Mouse (Mus musculus) kidney, adult 2 months (tissue): ENCODE measurements around the gene Elk3. TPM values are rescaled to one million over a fixed set of nuclear protein-coding genes. Genes with fewer than 3 reads are reported as not detected.

Source experiments
- DNase-seq: peaks from one replicate; pipeline ENCODE4 v3.0.0; 2021
- H3K27ac ChIP-seq: fragments of 200-500 bp; 2 replicates; pipeline ENCODE4 v1.5.1; 2012; ENCODE audit warnings: low read depth, low read length, control low read depth, inconsistent platforms; ENCODE audit not compliant: insufficient read depth
- H3K27me3 ChIP-seq: fragments of 200-500 bp; replicated peaks from 2 replicates; pipeline ENCODE4 v1.6.1; 2012; ENCODE audit warnings: mild to moderate bottlenecking, moderate library complexity, low read length, inconsistent platforms; ENCODE audit not compliant: control insufficient read depth, insufficient read depth
- H3K36me3 ChIP-seq: fragments of 200-500 bp; 2 replicates; pipeline ENCODE4 v1.6.1; 2012; ENCODE audit warnings: mild to moderate bottlenecking, moderate library complexity, low read length, inconsistent platforms; ENCODE audit not compliant: control insufficient read depth, insufficient read depth
- H3K4me1 ChIP-seq: fragments of 200-500 bp; 2 replicates; pipeline ENCODE4 v1.6.1; 2011; ENCODE audit warnings: low read length; ENCODE audit not compliant: control insufficient read depth, insufficient read depth
- H3K4me3 ChIP-seq: fragments of 200-500 bp; 2 replicates; pipeline ENCODE4 v1.5.1; 2011; ENCODE audit warnings: mild to moderate bottlenecking, low read depth, low read length, control low read depth; ENCODE audit not compliant: insufficient read depth
- CTCF ChIP-seq: fragments of 200-500 bp; conservative IDR thresholded peaks from 2 replicates; pipeline ENCODE4 v1.5.1; 2011; ENCODE audit warnings: low read depth, mild to moderate bottlenecking, control low read depth, low read length, moderate library complexity, mixed read lengths; ENCODE audit not compliant: insufficient read depth, insufficient read length
- POLR2A ChIP-seq: fragments of 200-500 bp; IDR thresholded peaks from one replicate; pipeline ENCODE4 v1.6.1; 2011; ENCODE audit warnings: low read depth, low read length, control low read depth
- WGBS: fragments of 180-500 bp; shearing (Covaris S2); methylation state at CpG from one replicate; pipeline ENCODE4 v1.1.7; 2018; 5-methylcytosine and 5-hydroxymethylcytosine counted together
- polyA plus RNA-seq: library from polyadenylated mRNA; depleted of rRNA; stranded (reverse); fragments of >200 nt; gene quantifications from 2 replicates; pipeline ENCODE4 v1.2.3, GENCODE M21; 2012

The Elk3 gene
- polyA plus RNA-seq, 1 experiment = 28.1 TPM

- DNase-seq = no peak
- WGBS = 77% methylated on average over 10 of the region's 10 CpGs
- H3K36me3 ChIP-seq = no peaks in the 10 kb centered on the region
- H3K4me1 ChIP-seq = no peaks in the 10 kb centered on the region
- H3K27me3 ChIP-seq = no peaks in the 10 kb centered on the region
- no peak overlapping the region for H3K4me3 ChIP-seq
- no peak overlapping the region for H3K27ac ChIP-seq
- no peak for TF ChIP-seq POLR2A
- TF ChIP-seq CTCF = no peak
These were observed 42.8 kb upstream of the Elk3 start for GRCm38 (mm10) chr10:93353545-93354326.

DNA sequence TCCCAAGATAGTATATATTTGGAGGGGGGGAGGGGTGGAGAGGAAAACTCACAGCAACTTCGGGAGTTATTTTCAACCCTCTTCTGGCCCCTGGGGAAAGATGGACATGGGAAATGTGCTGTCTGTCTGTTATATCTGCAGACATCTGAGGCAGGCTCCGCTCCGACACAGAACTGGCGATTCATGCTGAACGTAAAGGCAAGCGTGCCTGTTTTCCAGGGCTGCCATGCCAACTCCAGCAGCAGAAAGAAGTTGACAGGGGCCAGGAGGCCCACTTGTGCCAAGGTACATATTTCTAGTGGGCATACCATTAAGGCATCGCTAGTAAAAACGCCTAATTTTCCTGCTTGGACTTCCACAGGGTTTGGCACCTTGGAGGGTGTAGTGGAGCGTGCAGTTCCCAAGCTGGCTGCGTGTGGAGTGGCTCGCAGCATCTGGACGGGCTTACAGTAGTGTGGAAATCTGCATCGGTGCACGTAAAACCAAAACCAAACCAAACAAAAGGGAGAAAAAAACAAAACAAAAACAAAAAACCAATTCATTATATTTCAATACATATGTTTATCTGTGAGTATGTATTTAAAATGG, 37.1 kb upstream of the Elk3 start:
- WGBS = 38% methylated on average over 14 of the region's 14 CpGs
- H3K27me3 ChIP-seq = no peaks in the 10 kb centered on the region
- no peaks in the 10 kb centered on the region for H3K36me3 ChIP-seq
- no peaks in the 10 kb centered on the region for H3K4me1 ChIP-seq
- no peak overlapping the region for H3K27ac ChIP-seq
- H3K4me3 ChIP-seq = no peak overlapping the region
- DNase-seq = no peak
- no peak for TF ChIP-seq POLR2A
- TF ChIP-seq CTCF = no peak

DNA sequence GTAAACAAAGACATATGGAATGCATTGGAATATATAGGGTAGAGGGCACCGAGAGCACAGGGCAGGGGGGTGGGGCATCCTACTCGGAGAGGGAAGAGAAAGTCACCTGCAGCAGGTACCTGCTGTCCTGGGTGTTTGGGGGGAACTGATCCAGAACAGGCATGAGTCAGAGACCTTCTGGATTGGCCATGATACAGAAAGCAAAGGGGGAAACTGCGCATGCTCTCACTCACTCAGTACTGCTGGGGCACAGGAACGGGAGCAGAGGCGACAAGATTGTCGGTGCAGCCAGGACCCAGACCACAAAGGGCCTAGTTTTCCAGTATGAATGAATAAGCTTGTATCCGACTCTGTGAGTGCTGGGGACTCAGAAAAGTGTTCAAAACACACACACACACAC, 36.5 kb upstream of the Elk3 start:
- Histone ChIP-seq H3K27me3 (no peaks in the 10 kb centered on the region), H3K4me1 (no peaks in the 10 kb centered on the region), H3K36me3 (no peaks in the 10 kb centered on the region), H3K27ac (no peak overlapping the region), H3K4me3 (no peak overlapping the region)
- 47% methylated on average over 7 of the region's 7 CpGs for WGBS
- TF ChIP-seq POLR2A (no peak), CTCF (no peak)
- DNase-seq = no peak

DNA sequence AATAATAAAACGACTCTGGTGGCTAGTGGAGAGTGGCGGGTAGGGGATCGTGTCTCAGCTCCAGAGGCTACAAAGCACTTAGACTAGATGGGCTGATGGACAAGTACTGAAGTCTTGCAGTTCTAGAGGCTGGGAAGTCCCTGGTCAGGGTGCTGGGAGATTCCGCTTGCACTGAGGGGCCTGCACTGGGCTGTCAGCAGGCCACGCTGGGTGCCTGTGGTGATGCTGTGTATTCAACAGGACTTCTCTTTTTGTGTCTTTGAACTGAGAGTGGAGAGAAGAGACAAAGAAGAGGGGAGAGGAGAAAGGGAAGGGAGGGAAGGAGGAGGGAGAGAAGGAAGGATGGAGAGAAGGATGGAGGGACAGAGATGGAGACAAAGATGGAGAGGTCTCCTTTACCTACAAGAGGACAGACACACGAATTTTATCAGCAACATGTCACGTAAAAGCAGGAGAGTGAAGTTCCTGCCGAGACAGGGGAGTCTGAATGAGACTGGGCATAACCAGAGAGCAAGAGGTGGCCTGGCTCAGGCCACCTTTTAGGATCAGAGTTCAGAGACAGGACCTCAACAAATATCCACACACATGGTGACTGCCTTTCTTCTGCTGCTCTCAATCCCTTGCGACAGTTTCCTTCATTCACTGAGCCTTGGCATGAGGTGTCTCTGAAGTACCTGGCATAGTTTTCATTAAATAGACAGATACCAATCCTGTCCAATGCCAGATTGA, 35.4 kb upstream of the Elk3 start:
- Histone ChIP-seq H3K4me1 (no peaks in the 10 kb centered on the region), H3K27me3 (no peaks in the 10 kb centered on the region), H3K36me3 (no peaks in the 10 kb centered on the region), H3K27ac (no peak overlapping the region), H3K4me3 (no peak overlapping the region)
- DNase-seq = no peak
- TF ChIP-seq POLR2A (no peak), CTCF (no peak)
- WGBS = 89% methylated on average over 9 of the region's 9 CpGs

DNA sequence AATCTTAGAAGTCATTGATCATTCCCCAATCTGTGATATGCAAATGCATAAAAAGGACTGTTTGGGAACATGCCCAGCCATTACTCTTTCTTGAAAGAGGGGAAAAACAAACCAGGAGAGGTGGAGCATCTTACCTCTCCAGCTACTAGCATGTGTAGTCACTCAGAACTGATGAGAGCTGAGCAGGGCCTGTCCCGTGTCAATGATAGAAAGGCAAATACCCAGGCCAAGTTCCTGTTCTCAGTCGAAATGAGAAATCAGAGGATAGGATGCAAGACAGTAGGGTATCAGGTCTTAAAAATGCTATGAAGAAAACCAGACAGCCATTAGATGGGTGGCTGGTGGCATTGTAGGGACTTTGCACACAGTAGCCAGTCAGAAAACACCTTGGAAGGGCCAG, 34.6 kb upstream of the Elk3 start:
- no peaks in the 10 kb centered on the region for H3K36me3 ChIP-seq
- DNase-seq = no peak
- H3K4me3 ChIP-seq = no peak overlapping the region
- H3K27me3 ChIP-seq = no peaks in the 10 kb centered on the region
- TF ChIP-seq POLR2A (no peak), CTCF (no peak)
- H3K4me1 ChIP-seq = no peaks in the 10 kb centered on the region
- 52% methylated on average over 2 of the region's 2 CpGs for WGBS
- H3K27ac ChIP-seq = no peak overlapping the region

- H3K27me3 ChIP-seq = no peaks in the 10 kb centered on the region
- no peak for DNase-seq
- no peaks in the 10 kb centered on the region for H3K4me1 ChIP-seq
- no peak for TF ChIP-seq CTCF
- no peak for TF ChIP-seq POLR2A
- H3K4me3 ChIP-seq = no peak overlapping the region
- 90% methylated on average over 6 of the region's 6 CpGs for WGBS
- no peaks in the 10 kb centered on the region for H3K36me3 ChIP-seq
- H3K27ac ChIP-seq = no peak overlapping the region
These were observed 32.5 kb upstream of the Elk3 start for GRCm38 (mm10) chr10:93343469-93343868.

- Histone ChIP-seq H3K4me3 (no peak overlapping the region), H3K27me3 (no peaks in the 10 kb centered on the region), H3K27ac (no peak overlapping the region), H3K36me3 (no peaks in the 10 kb centered on the region), H3K4me1 (no peaks in the 10 kb centered on the region)
- WGBS = 92% methylated on average over 3 of the region's 3 CpGs
- TF ChIP-seq POLR2A (no peak), CTCF (no peak)
- DNase-seq = no peak
These were observed 32.1 kb upstream of the Elk3 start for GRCm38 (mm10) chr10:93342986-93343385.
